Mouse (Mus musculus) layer of hippocampus, postnatal 14 days (tissue): ENCODE results near the gene Mybbp1a. TPM values are rescaled to one million over a fixed set of nuclear protein-coding genes. Genes with fewer than 3 reads are reported as not detected.

ENCODE experiments used
- total RNA-seq, 2 experiments: library from RNA; stranded (reverse); gene quantifications; 2 replicates each; pipeline ENCODE4 v1.2.3; 2021

Mybbp1a gene
- total RNA-seq, 2 experiments from 2014 or later = 50.3 to 53.1 TPM

Other genes starting within 250 kb of the Mybbp1a start
- gene Gm43951, start 234.5 kb upstream of the Mybbp1a start, total RNA-seq = 10 to 100 TPM; 10.9 to 11.3 TPM
- 10 to 100 TPM; 22.9 to 23.3 TPM for gene 4933427D14Rik, start 233.9 kb upstream of the Mybbp1a start, total RNA-seq
- 10 to 100 TPM; 38.1 to 44.3 TPM for gene Txndc17, start 233.8 kb upstream of the Mybbp1a start, total RNA-seq
- gene Med31, start 225.8 kb upstream of the Mybbp1a start, total RNA-seq = 10 to 100 TPM; 14.7 to 14.8 TPM
- gene Slc13a5, start 174.1 kb upstream of the Mybbp1a start, total RNA-seq = 10 to 100 TPM; 12.4 to 13.4 TPM
- gene Xaf1, start 139.7 kb upstream of the Mybbp1a start, total RNA-seq = 1 to 10 TPM; 2.4 to 2.9 TPM
- gene Fbxo39, start 126.9 kb upstream of the Mybbp1a start, total RNA-seq = not detected
- gene Tekt1, start 78.9 kb upstream of the Mybbp1a start, total RNA-seq = 1 to 10 TPM; 2.6 to 5.0 TPM
- gene Smtnl2, start 29.6 kb upstream of the Mybbp1a start, total RNA-seq = 1 to 10 TPM; 3.0 to 4.4 TPM
- gene Ggt6, start 5.8 kb upstream of the Mybbp1a start, total RNA-seq = not detected
- 10 to 100 TPM; 85.1 to 85.6 TPM for gene Spns2, start 48.5 kb downstream of the Mybbp1a start, total RNA-seq
- under 1 TPM; 0.23 to 0.38 TPM for gene Spns3, start 109.2 kb downstream of the Mybbp1a start, total RNA-seq
- 10 to 100 TPM; 49.8 to 50.8 TPM for gene Ube2g1, start 165.9 kb downstream of the Mybbp1a start, total RNA-seq
- 10 to 100 TPM; 37.9 to 38.4 TPM for gene Ankfy1, start 248.7 kb downstream of the Mybbp1a start, total RNA-seq